8 mouse cellular contexts compared by ENCODE assay signal in the genomic region with DNA sequence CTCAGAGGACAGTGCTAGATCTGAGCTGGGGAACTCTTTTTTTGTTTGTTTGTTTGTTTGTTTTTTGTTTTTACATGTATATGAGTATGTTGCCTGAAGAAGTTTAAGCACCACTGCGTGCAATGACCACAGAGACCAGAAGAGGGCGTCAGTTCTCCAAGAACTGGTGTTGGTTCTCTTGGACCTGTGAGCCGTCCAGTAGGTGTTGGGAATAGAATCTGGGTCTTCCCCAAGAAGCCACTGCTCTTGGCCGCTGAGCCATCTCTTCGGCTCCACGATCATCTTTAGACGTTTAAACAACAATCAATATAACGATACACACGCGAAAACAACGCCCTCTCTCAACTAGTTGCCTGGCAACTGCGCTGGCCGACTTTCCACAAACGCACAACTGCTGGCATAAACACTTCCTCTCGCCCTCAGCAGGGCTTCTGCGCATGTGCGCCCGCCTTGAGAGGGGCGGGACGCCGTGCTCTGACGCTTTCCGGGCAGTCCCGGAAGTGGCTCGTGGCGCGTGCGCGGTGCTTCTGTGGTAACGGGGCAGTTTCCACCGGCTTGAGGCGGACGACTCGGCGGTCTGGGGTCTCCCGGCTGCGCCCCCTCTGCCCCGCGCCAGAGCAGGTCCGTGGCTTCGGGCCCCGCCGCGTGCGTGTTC. TPM values are rescaled to one million over a fixed set of nuclear protein-coding genes. Genes with fewer than 3 reads are reported as not detected.
DNase-seq lines count a peak whose midpoint lies in the region; ATAC-seq and TF ChIP-seq lines count a peak whose summit lies in the region.

A gene (plus strand): TSS at position 488 of the 655 bp plus-strand sequence.

- TF ChIP-seq RAD21 in CH12.LX (IDR thresholded peaks at IDR 0.05; ENCODE audit: low read depth, low read length): peak; percentile 92

- WGBS in forebrain, embryonic 12.5 days: under 1% methylated on average over 45 of the region's 45 CpGs
- WGBS in heart, postnatal 0 days: under 1% methylated on average over 45 of the region's 45 CpGs
- WGBS in liver, embryonic 16.5 days (ENCODE audit: insufficient replicate concordance): under 1% methylated on average over 45 of the region's 45 CpGs
- WGBS in neural tube, embryonic 13.5 days: under 1% methylated on average over 45 of the region's 45 CpGs

- dilution Hi-C loops in CH12.LX (cut with MboI; ENCODE audit: extremely low pct_ligation_motif_present, extremely low pct_unique_long_range_greater_than_20kb, low sequenced_read_pairs): no loop called here

- H3K27me3 ChIP-seq in CH12.LX (replicated peaks): peaks cover 18% of the 10 kb centered on the region
- peaks cover 14% of the 10 kb centered on the region; the same call in 1 of the 2 replicates for H3K27me3 ChIP-seq in forebrain, embryonic 12.5 days
- H3K27me3 ChIP-seq in heart, postnatal 0 days (ENCODE audit: control insufficient read depth, insufficient read depth, low read length): no peaks in the 10 kb centered on the region
- H3K27me3 ChIP-seq in liver, embryonic 16.5 days (ENCODE audit: control insufficient read depth, insufficient read depth, low read depth, low read length): no peaks in the 10 kb centered on the region; the same call in 1 of the 2 replicates
- no peaks in the 10 kb centered on the region for H3K27me3 ChIP-seq in neural tube, embryonic 13.5 days
- H3K27me3 ChIP-seq in testis, adult 2 months (ENCODE audit: control insufficient read depth, insufficient read depth, low read length): no peaks in the 10 kb centered on the region

- no peak for TF ChIP-seq EP300 in CH12.LX (IDR thresholded peaks at IDR 0.05; ENCODE audit: low read length)
- no peak for TF ChIP-seq EP300 in heart, postnatal 0 days (IDR thresholded peaks at IDR 0.05; ENCODE audit: low read depth)

- peak; percentile 71 to 96; a peak in 3 of 4 replicates for TF ChIP-seq CTCF in CH12.LX (conservative IDR thresholded peaks at IDR 0.05 in 1 of 2, IDR thresholded peaks at IDR 0.05 in 1 of 2; ENCODE audit: low read depth in 2 of 2, low read length in 2 of 2)
- peak; percentile 82 for TF ChIP-seq CTCF in heart, postnatal 0 days (IDR thresholded peaks at IDR 0.05; ENCODE audit: low read depth)
- TF ChIP-seq CTCF in testis, adult 2 months (IDR thresholded peaks at IDR 0.05; ENCODE audit: control insufficient read depth, insufficient read depth, insufficient replicate concordance, low read depth, low read length): peak; percentile 65

- H3K27ac ChIP-seq in CH12.LX (ENCODE audit: insufficient read depth, low read depth): 0 out of 2 replicates have a peak within 1 kb of the TSS, but pooled peaks have one; percentile 18
- peak within 1 kb of the TSS; percentile 87 for H3K27ac ChIP-seq in forebrain, embryonic 12.5 days
- peak within 1 kb of the TSS; percentile 92 for H3K27ac ChIP-seq in heart, postnatal 0 days (ENCODE audit: low read depth)
- peak within 1 kb of the TSS; percentile 99 for H3K27ac ChIP-seq in liver, embryonic 16.5 days (ENCODE audit: low read length)
- peak within 1 kb of the TSS; percentile 92 for H3K27ac ChIP-seq in neural tube, embryonic 13.5 days (replicated peaks)
- H3K27ac ChIP-seq in testis, adult 2 months (ENCODE audit: control insufficient read depth, insufficient read depth, low read depth, low read length): peak within 1 kb of the TSS; percentile 93

- H3K79me2 ChIP-seq in CH12.LX (replicated peaks; ENCODE audit: control insufficient read depth, extremely low read depth, insufficient read depth, poor library complexity, severe bottlenecking): peaks cover 28% of the 10 kb centered on the region

- peak; percentile 96 for ATAC-seq in forebrain, embryonic 12.5 days (ENCODE audit: low FRiP score)
- peak; percentile 97 for ATAC-seq in heart, postnatal 0 days (ENCODE audit: insufficient read depth, low read depth)
- peak; percentile 94 for ATAC-seq in liver, embryonic 16.5 days (ENCODE audit: low read depth)
- ATAC-seq in neural tube, embryonic 13.5 days (ENCODE audit: low read depth): peak; percentile 96

- H3K9me3 ChIP-seq in CH12.LX (replicated peaks; ENCODE audit: low read length): no peaks in the 10 kb centered on the region
- no peaks in the 10 kb centered on the region for H3K9me3 ChIP-seq in forebrain, embryonic 12.5 days
- no peaks in the 10 kb centered on the region for H3K9me3 ChIP-seq in heart, postnatal 0 days (replicated peaks; ENCODE audit: control insufficient read depth, low read length)
- no peaks in the 10 kb centered on the region for H3K9me3 ChIP-seq in liver, embryonic 16.5 days (replicated peaks; ENCODE audit: control insufficient read depth, low read length)
- no peaks in the 10 kb centered on the region for H3K9me3 ChIP-seq in neural tube, embryonic 13.5 days

- peak within 1 kb of the TSS; percentile 77 for H3K9ac ChIP-seq in CH12.LX (ENCODE audit: insufficient read depth, low read depth)
- H3K9ac ChIP-seq in forebrain, embryonic 12.5 days: peak within 1 kb of the TSS; percentile 96
- peak within 1 kb of the TSS; percentile 91 for H3K9ac ChIP-seq in heart, postnatal 0 days (replicated peaks; ENCODE audit: low read depth, low read length)
- peak within 1 kb of the TSS; percentile 93 for H3K9ac ChIP-seq in liver, embryonic 16.5 days (ENCODE audit: low read depth, low read length)
- H3K9ac ChIP-seq in neural tube, embryonic 13.5 days: peak within 1 kb of the TSS; percentile 94

- TF ChIP-seq POLR2A in CH12.LX (IDR thresholded peaks at IDR 0.05; ENCODE audit: low read depth, low read length): peak; percentile 82
- peak; percentile 91 for TF ChIP-seq POLR2A in testis, adult 2 months (IDR thresholded peaks at IDR 0.05; ENCODE audit: control insufficient read depth, low read depth, low read length)

- DNase-seq in CH12.LX (ENCODE audit: extremely low read depth): peak; percentile 96
- DNase-seq in c-Kit-positive CD71-positive TER-119-negative erythroid progenitor cells, embryonic 14.5 days (ENCODE audit: low read depth): peak; percentile 95
- DNase-seq in heart, postnatal 0 days (ENCODE audit: low spot score): peak; percentile 96
- peak; percentile 99 for DNase-seq in kidney, postnatal 4 days

- in situ Hi-C loops in CH12.LX (cut with MboI; ENCODE audit: low pct_ligation_motif_present, low pct_unique_long_range_greater_than_20kb, low sequenced_read_pairs): loop anchor here (10.0 to 25.0 kb wide), 2 partner anchors 163 to 525 kb away; a partner anchor contains a TSS

- H3K4me2 ChIP-seq in CH12.LX (ENCODE audit: insufficient read depth, low read depth, poor library complexity, severe bottlenecking): peak within 1 kb of the TSS; percentile 80
- peak within 1 kb of the TSS; percentile 91 for H3K4me2 ChIP-seq in forebrain, embryonic 12.5 days
- peak within 1 kb of the TSS; percentile 80 for H3K4me2 ChIP-seq in heart, postnatal 0 days (ENCODE audit: low read depth, low read length)
- H3K4me2 ChIP-seq in liver, embryonic 16.5 days (ENCODE audit: low read depth, low read length): peak within 1 kb of the TSS; percentile 77
- peak within 1 kb of the TSS; percentile 93 for H3K4me2 ChIP-seq in neural tube, embryonic 13.5 days

- peaks cover 21 to 37% of the 10 kb centered on the region in 2 experiments for H3K36me3 ChIP-seq in CH12.LX (replicated peaks in 1 of 2; ENCODE audit: control insufficient read depth in 1 of 2, insufficient read depth in 1 of 2, low read length in 1 of 2)
- H3K36me3 ChIP-seq in forebrain, embryonic 12.5 days (replicated peaks): peaks cover 25% of the 10 kb centered on the region
- H3K36me3 ChIP-seq in heart, postnatal 0 days (replicated peaks; ENCODE audit: control insufficient read depth, insufficient read depth, low read length): peaks cover 21% of the 10 kb centered on the region
- peaks cover 22% of the 10 kb centered on the region for H3K36me3 ChIP-seq in liver, embryonic 16.5 days (ENCODE audit: control insufficient read depth, insufficient read depth)
- peaks cover 23% of the 10 kb centered on the region for H3K36me3 ChIP-seq in neural tube, embryonic 13.5 days
- peaks cover 1% of the 10 kb centered on the region; the same call in 1 of the 2 replicates for H3K36me3 ChIP-seq in testis, adult 2 months (ENCODE audit: control insufficient read depth, insufficient read depth, low read length)

- peaks cover 5 to 17% of the 10 kb centered on the region in 2 experiments for H3K4me1 ChIP-seq in CH12.LX (ENCODE audit: control insufficient read depth in 1 of 2, insufficient read depth in 2 of 2)
- H3K4me1 ChIP-seq in forebrain, embryonic 12.5 days: peaks cover 17% of the 10 kb centered on the region
- H3K4me1 ChIP-seq in heart, postnatal 0 days (ENCODE audit: control insufficient read depth, insufficient read depth): peaks cover 7% of the 10 kb centered on the region; the same call in 1 of the 2 replicates
- peaks cover 18% of the 10 kb centered on the region for H3K4me1 ChIP-seq in liver, embryonic 16.5 days (ENCODE audit: control insufficient read depth, low read depth, low read length)
- peaks cover 23% of the 10 kb centered on the region for H3K4me1 ChIP-seq in neural tube, embryonic 13.5 days (replicated peaks)
- H3K4me1 ChIP-seq in testis, adult 2 months (ENCODE audit: control insufficient read depth, insufficient read depth, low read length): peaks cover 13% of the 10 kb centered on the region

- H3K4me3 ChIP-seq in CH12.LX (replicated peaks in 1 of 3; ENCODE audit: low read depth in 2 of 3, low read length in 2 of 3, poor library complexity in 1 of 3): peak within 1 kb of the TSS; percentile 69 to 95 (median 91)
- H3K4me3 ChIP-seq in forebrain, embryonic 12.5 days (replicated peaks): peak within 1 kb of the TSS; percentile 99
- H3K4me3 ChIP-seq in heart, postnatal 0 days (ENCODE audit: low read depth, low read length): peak within 1 kb of the TSS; percentile 85
- peak within 1 kb of the TSS; percentile 95 for H3K4me3 ChIP-seq in liver, embryonic 16.5 days (ENCODE audit: low read depth, low read length)
- peak within 1 kb of the TSS; percentile 97 for H3K4me3 ChIP-seq in neural tube, embryonic 13.5 days
- peak within 1 kb of the TSS; percentile 98 for H3K4me3 ChIP-seq in testis, adult 2 months (ENCODE audit: control insufficient read depth, low read depth, low read length)

TF ChIP-seq in CH12.LX, 34 proteins besides CTCF, POLR2A, EP300 and RAD21 (continues in another document):
- TF ChIP-seq USF1 (IDR thresholded peaks at IDR 0.05; ENCODE audit: low read depth, low read length) (no peak), NRF1 (IDR thresholded peaks at IDR 0.05; ENCODE audit: low read depth, low read length) (peak; percentile 94), NELFE (IDR thresholded peaks at IDR 0.05; ENCODE audit: low read depth, low read length) (peak; percentile 81)

RNA-seq across cellular contexts. Expression of the gene that starts here (rescaled TPM):
- total RNA-seq in CH12.LX (2012; rRNA removed): 86.3 and 97.7 TPM in 2 replicates
- 114 and 115 TPM in 2 replicates for total RNA-seq in CH12.LX (2014; rRNA removed)
- 86.1 and 95.0 TPM in 2 replicates for polyA plus RNA-seq in CH12.LX (2012; ENCODE audit: insufficient read length, low read depth)
- 122 and 132 TPM in 2 replicates for polyA plus RNA-seq in forebrain, embryonic 12.5 days (2016; fragmentation: Nextera tagmentation; extraction: Ambion mirVana)
- 80.2 and 83.4 TPM in 2 replicates for total RNA-seq in heart, postnatal 0 days (2014; rRNA removed; ENCODE audit: low replicate concordance)
- 70.5 and 76.7 TPM in 2 replicates for polyA plus RNA-seq in heart, postnatal 0 days (2015; fragmentation: Nextera tagmentation; extraction: Ambion mirVana)
- polyA plus RNA-seq in liver, embryonic 16.5 days (2015; fragmentation: Nextera tagmentation; extraction: Ambion mirVana): 55.2 and 56.6 TPM in 2 replicates
- 106 and 110 TPM in 2 replicates for polyA plus RNA-seq in neural tube, embryonic 13.5 days (2015; fragmentation: Nextera tagmentation; extraction: Ambion mirVana)
- 76.7 and 77.9 TPM in 2 replicates for polyA plus RNA-seq in testis, adult 2 months (2012; rRNA removed)

Comparison
In these comparisons a context has a peak if more than half of its experiments do, and no peak if none do; other contexts are left out.
1. Peak in every context shown above with its lines: DNase-seq, ATAC-seq, H3K4me3 ChIP-seq and H3K27ac ChIP-seq.
2. H3K27ac ChIP-seq: peak in every context shown above with its lines; median percentile 99 in liver, embryonic 16.5 days; 93 in testis, adult 2 months; 92 in heart, postnatal 0 days; 92 in neural tube, embryonic 13.5 days; 87 in forebrain, embryonic 12.5 days; 18 in CH12.LX.